Mouse (Mus musculus) cerebellum, adult 2 months (tissue): ENCODE data around the gene Rrp36. TPM values are rescaled to one million over a fixed set of nuclear protein-coding genes. Genes with fewer than 3 reads are reported as not detected.

ENCODE experiments used
- DNase-seq, 2 experiments: peaks; one replicate each; pipeline ENCODE4 v3.0.0; 2021
- H3K27ac ChIP-seq: fragments of 200-500 bp; 2 replicates; pipeline ENCODE4 v1.5.1; 2012; ENCODE audit warnings: low read length, control low read depth, inconsistent platforms; ENCODE audit not compliant: insufficient read depth
- H3K27me3 ChIP-seq: fragments of 200-500 bp; 2 replicates; pipeline ENCODE4 v1.6.1; 2012; ENCODE audit warnings: inconsistent platforms, mild to moderate bottlenecking, low read length, moderate library complexity; ENCODE audit not compliant: control insufficient read depth, insufficient read depth
- H3K4me1 ChIP-seq: fragments of 200-500 bp; 2 replicates; pipeline ENCODE4 v1.6.1; 2011; ENCODE audit warnings: low read length; ENCODE audit not compliant: control insufficient read depth, insufficient read depth
- H3K4me3 ChIP-seq: fragments of 200-500 bp; replicated peaks from 2 replicates; pipeline ENCODE3; 2011; ENCODE audit warnings: mild to moderate bottlenecking, low read depth, low read length, control low read depth; ENCODE audit not compliant: insufficient read depth
- CTCF ChIP-seq: fragments of 200-500 bp; IDR thresholded peaks from 2 replicates; pipeline ENCODE4 v1.5.1; 2011; ENCODE audit warnings: low read depth, mild to moderate bottlenecking, control low read depth, low read length, moderate library complexity, borderline replicate concordance; ENCODE audit not compliant: insufficient read depth
- POLR2A ChIP-seq: fragments of 200-500 bp; IDR thresholded peaks from 2 replicates; pipeline ENCODE4 v1.6.1; 2011; ENCODE audit warnings: low read length, control low read depth, borderline replicate concordance; ENCODE audit not compliant: insufficient read depth
- WGBS: fragments of 180-500 bp; shearing (Covaris S2); methylation state at CpG from one replicate; pipeline ENCODE4 v1.1.7; 2018; 5-methylcytosine and 5-hydroxymethylcytosine counted together
- polyA plus RNA-seq: library from polyadenylated mRNA; depleted of rRNA; stranded (reverse); fragments of >200 nt; gene quantifications from 2 replicates; pipeline ENCODE4 v1.2.3, GENCODE M21; 2012

Rrp36 gene
- polyA plus RNA-seq, 1 experiment: 32.3 TPM

DNA sequence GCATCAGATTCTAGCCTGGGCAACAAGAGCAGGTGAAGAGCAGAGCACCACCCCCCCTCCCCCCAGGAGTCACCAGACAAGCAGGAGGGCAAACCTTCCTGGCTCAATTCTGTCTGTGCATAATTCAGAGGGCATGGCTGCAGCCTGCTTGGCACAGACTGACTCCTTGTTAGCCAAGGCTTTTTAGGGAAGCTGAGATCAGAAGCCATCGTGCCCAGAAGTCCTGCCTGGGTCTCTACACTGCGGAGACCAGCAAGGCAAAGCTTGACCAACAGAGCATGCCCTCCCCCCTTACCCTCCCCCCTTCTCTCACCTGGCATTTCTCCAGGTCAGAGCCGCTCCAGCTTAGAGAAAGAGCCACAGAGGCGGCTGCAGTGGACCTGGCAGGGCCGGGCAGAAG, 11.4 kb downstream of the Rrp36 start:
- Histone ChIP-seq H3K4me3 (peak overlapping the region; percentile 49), H3K27me3 (no peaks in the 10 kb centered on the region), H3K4me1 (peaks cover 30% of the 10 kb centered on the region), H3K27ac (peak overlapping the region; percentile 87)
- 6% methylated on average over 5 of the region's 5 CpGs for WGBS
- peak; percentile 77 to 89 for DNase-seq
- TF ChIP-seq POLR2A (0 out of 2 replicates have a peak, but pooled peaks have one; percentile 14), CTCF (no peak)

DNA sequence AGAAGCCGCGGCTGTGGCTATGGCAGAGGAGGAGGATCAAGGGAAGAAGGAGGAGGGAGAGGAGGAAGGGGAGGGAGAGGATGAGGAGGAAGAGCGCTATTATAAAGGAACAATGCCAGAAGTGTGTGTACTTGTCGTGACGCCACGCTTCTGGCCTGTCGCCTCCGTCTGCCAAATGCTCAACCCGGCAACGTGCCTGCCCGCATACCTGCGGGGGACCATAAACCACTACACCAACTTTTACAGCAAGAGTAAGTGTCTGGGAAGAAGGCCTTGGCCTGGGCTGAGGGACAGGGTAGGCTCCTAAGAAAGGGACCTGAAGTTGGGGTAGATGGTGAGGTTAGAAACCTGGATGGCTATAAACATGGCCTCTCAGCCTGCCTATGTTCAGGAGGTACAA, 12.2 kb downstream of the Rrp36 start:
- Histone ChIP-seq H3K4me3 (peak overlapping the region; percentile 50), H3K27ac (peak overlapping the region; percentile 87), H3K4me1 (peaks cover 30% of the 10 kb centered on the region), H3K27me3 (no peaks in the 10 kb centered on the region)
- 14% methylated on average over 12 of the region's 12 CpGs for WGBS
- TF ChIP-seq POLR2A (no peak), CTCF (no peak)
- peak; percentile 79 to 82 for DNase-seq

DNA sequence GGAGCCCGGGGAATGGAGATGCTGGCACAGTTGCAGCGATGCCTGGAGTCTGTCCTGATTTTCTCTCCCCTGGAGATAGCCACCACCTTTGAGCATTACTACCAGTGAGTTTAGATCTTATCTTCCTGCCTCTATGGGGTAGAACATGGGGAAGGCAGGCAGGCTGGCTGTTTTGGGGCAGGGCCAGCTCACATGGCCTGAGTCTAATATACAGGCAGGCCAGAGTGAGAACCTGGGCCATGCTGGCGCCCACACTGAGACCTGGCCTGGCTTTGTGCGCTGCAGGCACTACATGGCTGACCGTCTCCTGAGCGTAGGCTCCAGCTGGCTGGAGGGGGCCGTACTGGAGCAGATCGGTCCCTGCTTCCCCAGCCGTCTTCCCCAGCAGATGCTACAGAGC, 12.8 kb downstream of the Rrp36 start:
- DNase-seq: peak in 1 of 2 experiments; percentile 81
- TF ChIP-seq POLR2A (no peak), CTCF (no peak)
- H3K4me1 ChIP-seq: peaks cover 30% of the 10 kb centered on the region
- H3K27ac ChIP-seq: peak overlapping the region; percentile 87
- WGBS: 17% methylated on average over 9 of the region's 9 CpGs
- H3K4me3 ChIP-seq: peak overlapping the region; percentile 50
- H3K27me3 ChIP-seq: no peaks in the 10 kb centered on the region

DNA sequence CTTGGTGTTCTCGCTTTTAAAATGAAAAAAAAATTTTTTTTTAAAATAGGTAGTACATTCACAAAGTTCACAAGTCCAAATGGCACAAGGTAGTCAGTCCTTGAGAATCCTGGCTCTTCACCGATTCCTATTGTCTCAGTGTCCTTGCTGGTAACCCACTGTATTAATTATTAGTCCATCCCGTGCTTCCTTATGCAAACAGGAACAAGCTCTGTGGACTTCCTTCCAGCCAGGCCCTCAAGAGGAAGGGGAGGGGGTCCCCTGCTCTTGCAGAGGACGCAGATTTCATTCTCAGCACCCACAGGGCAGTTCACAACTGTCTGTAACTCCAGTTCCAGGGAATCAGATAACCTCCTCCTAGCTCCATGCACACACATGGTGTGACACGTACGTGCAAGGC, 18.1 kb downstream of the Rrp36 start:
- 82% methylated on average over 6 of the region's 6 CpGs for WGBS
- Histone ChIP-seq H3K4me1 (peaks cover 14% of the 10 kb centered on the region), H3K27me3 (no peaks in the 10 kb centered on the region), H3K4me3 (no peak overlapping the region), H3K27ac (no peak overlapping the region)
- TF ChIP-seq CTCF: no peak
- no peak for TF ChIP-seq POLR2A
- DNase-seq: no peak

DNA sequence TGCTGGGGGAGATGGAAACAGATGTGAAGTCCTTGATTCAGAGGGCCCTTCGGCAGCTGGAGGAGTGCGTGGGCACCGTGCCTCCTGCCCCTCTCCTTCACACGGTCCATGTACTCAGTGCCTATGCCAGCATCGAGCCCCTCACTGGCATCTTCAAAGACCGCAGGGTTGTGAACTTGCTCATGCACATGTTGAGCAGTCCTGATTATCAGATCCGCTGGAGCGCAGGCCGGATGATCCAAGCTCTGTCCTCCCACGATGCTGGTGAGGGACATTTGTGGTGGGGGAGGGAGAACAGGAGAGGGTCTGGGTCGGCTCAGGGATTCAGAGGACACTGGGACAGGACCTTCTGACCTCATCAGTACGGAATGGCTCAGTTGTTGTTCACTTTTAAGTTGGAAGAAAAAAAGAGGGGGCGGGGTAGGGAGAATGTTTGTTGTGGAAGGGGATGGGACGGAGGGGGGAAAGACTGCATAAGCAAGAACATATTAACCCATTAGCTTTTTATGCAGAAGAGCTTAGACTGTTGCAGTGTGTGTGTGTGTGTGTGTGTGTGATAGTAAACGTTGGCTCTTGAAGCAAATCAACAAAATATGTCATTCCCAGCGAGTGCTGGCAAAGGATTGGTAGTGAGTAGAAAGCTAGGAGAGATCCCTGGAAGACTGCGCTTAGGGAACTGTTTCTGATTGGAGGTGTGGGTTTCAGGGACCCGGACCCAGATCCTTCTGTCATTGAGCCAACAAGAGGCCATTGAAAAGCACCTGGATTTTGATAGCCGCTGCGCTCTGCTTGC, 22.2 kb downstream of the Rrp36 start:
- DNase-seq: no peak
- peaks cover 13% of the 10 kb centered on the region for H3K4me1 ChIP-seq
- H3K27me3 ChIP-seq: no peaks in the 10 kb centered on the region
- H3K27ac ChIP-seq: no peak overlapping the region
- H3K4me3 ChIP-seq: peak overlapping the region; percentile 54
- TF ChIP-seq CTCF (no peak), POLR2A (no peak)
- 48% methylated on average over 20 of the region's 20 CpGs for WGBS

DNA sequence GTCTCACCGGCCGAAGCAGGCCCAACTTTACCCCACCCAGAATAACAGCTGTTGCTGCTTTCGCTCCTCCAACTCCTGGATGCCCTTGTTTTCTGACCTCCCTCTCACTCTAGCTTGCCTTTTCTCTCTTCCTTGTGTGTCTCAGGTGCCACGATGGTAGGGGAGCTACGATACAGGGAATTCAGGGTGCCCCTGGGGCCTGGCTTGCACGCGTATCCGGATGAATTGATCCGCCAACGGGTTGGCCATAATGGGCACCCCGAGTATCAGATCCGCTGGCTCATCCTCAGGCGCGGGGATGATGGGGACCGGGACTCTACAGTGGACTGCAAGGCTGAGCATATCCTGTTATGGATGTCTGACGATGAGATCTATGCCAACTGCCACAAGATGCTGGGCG, 22.9 kb downstream of the Rrp36 start:
- TF ChIP-seq CTCF: no peak
- no peak for TF ChIP-seq POLR2A
- DNase-seq: no peak
- peak overlapping the region; percentile 54 for H3K4me3 ChIP-seq
- no peaks in the 10 kb centered on the region for H3K27me3 ChIP-seq
- no peak overlapping the region for H3K27ac ChIP-seq
- WGBS: 46% methylated on average over 17 of the region's 17 CpGs
- peaks cover 13% of the 10 kb centered on the region for H3K4me1 ChIP-seq

DNA sequence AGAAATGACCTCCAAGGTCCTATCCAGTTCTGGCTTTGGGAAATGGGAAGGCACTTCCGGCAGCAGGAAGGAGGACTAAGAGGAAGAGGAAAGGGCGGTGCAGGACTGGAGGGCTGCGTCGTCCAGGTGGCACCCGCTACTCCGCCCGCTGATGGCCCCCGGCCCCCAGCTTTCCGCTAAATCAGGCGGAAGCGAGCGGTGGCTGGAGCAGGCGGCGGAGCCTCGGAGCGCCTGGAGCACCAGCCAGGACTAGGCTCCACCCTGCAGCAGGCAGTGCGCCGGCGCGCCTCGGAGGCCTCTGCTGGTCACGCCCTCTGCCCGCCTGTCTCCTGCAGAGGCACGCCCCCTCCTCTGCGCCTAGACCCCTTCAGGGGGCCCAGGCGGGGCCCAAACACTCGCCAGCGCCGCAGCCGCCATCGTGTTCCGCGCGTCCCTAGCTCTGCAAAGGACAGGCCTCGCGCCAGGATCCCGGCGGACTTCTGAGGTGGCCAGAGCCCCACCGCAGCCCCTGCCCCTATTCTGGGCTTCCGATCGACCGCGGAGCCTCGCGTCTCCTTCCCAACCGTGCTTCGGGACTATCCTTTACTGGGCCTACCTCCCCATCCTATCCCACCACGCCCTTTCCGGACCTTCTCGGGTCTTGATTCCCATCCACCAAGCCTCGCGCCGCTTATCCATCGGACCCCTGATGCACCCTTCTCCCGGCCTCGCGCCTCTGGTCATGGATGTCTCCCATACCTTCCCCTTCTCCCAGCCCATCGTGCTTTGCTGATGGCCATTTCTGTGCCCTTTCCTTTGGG, 23.7 kb downstream of the Rrp36 start, which contains the start of gene Cul7:
Gene Cul7, plus strand, starts transcription at position 106 of the 800 bp plus-strand sequence.
- no peaks in the 10 kb centered on the region for H3K27me3 ChIP-seq
- TF ChIP-seq POLR2A: peak; percentile 75
- TF ChIP-seq CTCF: no peak
- DNase-seq: peak; percentile 90 to 92
- H3K27ac ChIP-seq: peak within 1 kb of the TSS; percentile 85
- 1% methylated on average over 58 of the region's 58 CpGs for WGBS
- peaks cover 13% of the 10 kb centered on the region for H3K4me1 ChIP-seq
- H3K4me3 ChIP-seq: peak within 1 kb of the TSS; percentile 54
